Mouse (Mus musculus) kidney, postnatal 14 days (tissue): ENCODE results near the gene Olfr1431.
"Not testable (repeated sequence)": the region's sequence is repeated elsewhere in the genome, so short reads cannot be mapped to it uniquely, and the experiment has no call there.

ENCODE experiments used
- DNase-seq: peaks from one replicate; pipeline ENCODE4 v3.0.0; 2022; ENCODE audit warnings: mixed read lengths

Olfr1431 gene

GRCm38 (mm10) chr19:12200334-12200733 lies at the start of gene Olfr1431:
Gene Olfr1431, plus strand, starts transcription at chr19:12200634.
- no peak for DNase-seq

- not testable (repeated sequence) for DNase-seq
These were observed 30.3 kb upstream of the Olfr1431 start, which contains the start of gene Olfr1555-ps1 for GRCm38 (mm10) chr19:12170062-12170599. Gene Olfr1555-ps1, minus strand, starts transcription at chr19:12170112.

DNA sequence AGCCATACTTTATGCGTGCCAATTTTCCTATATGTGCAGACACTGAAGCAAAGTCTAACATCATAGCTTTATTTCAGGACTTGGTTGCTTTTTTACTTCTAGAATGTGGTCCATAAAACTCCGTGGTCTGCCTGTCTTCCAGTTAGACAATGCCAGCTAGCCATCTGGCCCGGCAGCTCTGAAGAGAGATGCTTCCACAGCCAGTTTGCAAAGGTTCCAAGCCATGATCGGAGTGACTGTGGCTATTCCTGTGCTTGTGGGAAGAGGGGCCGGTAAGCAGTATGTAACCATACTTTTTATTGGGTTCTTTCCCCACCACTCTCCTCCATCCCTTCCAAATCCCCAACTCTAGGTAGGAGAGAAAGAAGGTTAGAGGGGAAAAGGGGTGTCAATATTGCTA lies 25.0 kb upstream of the Olfr1431 start:
- DNase-seq: not testable (repeated sequence)

DNA sequence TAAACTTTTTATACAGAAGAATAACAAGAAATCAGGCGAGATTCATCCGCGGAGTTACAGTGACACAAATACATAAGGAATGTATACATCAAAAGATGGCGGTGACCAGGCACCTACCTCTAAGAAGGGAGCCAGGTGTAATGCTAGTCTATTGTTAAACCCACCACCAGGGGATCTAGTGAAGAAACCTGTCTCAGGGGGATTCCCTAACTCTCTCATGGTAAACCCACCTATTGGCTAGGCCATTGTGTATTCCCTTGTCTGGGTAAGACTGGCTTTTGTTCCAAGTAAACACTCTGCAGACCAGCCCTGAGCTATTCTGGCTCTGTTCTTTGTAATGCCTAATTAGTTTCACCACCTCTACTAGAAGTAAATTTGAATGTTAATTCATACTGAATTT lies 1.4 kb upstream of the Olfr1431 start:
- DNase-seq: not testable (repeated sequence)

- DNase-seq: not testable (repeated sequence)
These were observed 32.1 kb downstream of the Olfr1431 start, which contains the start of gene Olfr1432 for GRCm38 (mm10) chr19:12232496-12232895. Gene Olfr1432, minus strand, starts transcription at chr19:12232596.

DNA sequence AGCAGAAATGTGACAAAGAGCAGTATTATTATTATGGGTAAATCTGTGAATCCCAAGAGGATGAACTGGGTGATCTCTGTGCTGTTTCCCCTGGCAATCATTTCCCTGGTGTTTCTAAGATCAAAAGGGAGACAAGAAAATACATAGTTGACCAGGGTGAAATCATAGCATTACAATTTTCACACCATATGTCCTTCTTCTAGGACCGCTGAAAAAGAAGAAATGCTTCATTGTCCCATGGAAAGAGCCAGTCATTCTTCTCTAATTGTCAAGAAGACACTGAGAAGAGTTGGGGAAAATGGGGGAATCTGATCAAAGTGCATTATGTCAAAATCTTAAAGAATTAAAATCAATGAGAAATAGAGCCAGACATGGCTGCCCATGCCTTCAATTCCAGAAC lies 41.1 kb downstream of the Olfr1431 start, which contains the start of gene Olfr262:
Gene Olfr262, minus strand, starts transcription at position 101 of the 400 bp plus-strand sequence.
- no peak for DNase-seq

DNA sequence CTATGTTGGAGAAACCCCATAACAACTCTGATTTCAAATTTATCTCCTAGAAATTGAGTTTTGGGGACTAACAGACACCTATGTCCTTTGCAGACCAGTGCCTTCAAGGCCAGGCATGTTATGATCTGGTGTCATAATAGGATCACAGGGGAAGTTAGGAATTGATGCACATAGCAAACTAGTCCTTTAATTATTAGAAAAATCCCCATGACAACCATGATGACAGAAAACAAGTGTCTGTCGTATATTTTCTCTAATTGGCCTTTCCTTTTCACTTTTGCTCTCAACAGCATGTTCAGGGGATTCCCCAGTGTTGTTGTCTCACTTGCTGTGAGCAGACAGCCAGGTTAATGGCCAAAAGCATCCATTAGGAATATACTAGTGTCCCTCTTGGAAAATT lies 60.3 kb downstream of the Olfr1431 start, which contains the start of gene Olfr235:
Gene Olfr235, plus strand, starts transcription at position 301 of the 400 bp plus-strand sequence.
- no peak for DNase-seq
